In the genomic region with DNA sequence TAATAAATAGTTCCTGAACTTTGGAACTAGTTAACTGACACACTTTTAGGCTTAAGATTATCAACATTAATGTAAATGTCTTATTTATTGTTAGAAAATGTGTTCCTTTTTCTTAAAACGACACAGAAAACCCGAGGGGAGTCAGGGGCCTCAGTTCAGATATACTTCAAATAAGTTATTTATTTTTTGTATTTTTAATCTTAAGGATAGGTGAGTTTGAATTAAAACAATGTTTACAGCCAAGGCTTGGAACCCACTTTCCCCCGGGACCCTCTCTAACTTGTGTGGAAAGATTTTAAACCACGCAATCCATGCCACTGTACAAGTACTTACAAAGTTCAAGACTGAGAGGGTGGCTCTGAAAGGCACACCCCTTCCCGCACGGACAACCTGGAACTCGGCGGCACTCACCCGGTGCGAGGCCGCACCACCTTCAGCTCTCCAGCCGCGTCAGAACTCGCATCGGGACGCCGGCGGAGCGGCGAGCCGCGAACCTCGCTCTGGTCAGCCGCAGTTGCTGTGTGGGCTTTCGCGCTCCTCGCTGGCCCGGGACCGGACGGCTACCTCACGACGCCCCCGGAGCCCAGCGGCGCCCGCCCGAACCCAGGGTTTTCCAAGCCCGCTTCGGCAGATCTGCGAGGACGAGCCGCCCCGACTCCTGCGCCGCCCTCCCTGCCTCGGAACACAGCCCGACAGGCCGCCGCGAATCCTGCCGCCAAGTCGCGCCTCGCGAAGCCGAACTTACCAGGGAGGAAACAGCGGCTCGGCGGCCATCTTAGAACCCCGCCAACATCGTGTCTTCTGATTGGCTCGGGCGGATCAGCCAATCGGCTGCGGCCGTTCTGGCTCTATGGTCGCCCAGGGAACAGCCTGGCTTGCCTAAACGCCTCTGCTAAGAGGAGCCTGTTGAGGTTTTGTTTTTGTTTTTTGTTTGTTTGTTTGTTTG, we compare ENCODE assay signal across 8 mouse cellular contexts. TPM values are rescaled to one million over a fixed set of nuclear protein-coding genes. Genes with fewer than 3 reads are reported as not detected.
DNase-seq lines count a peak whose midpoint lies in the region; ATAC-seq and TF ChIP-seq lines count a peak whose summit lies in the region.

A gene (minus strand): TSS at position 803 of the 946 bp plus-strand sequence.

- under 1% methylated on average over 68 of the region's 68 CpGs for WGBS in forebrain, embryonic 16.5 days
- under 1% methylated on average over 68 of the region's 68 CpGs for WGBS in lung, embryonic 15.5 days

- H3K36me3 ChIP-seq in ES-E14 (ENCODE audit: control insufficient read depth, insufficient read depth, low read length, poor library complexity, severe bottlenecking) = no peaks in the 10 kb centered on the region
- H3K36me3 ChIP-seq in forebrain, embryonic 16.5 days (ENCODE audit: control insufficient read depth, insufficient read depth) = no peaks in the 10 kb centered on the region
- H3K36me3 ChIP-seq in lung, embryonic 15.5 days = no peaks in the 10 kb centered on the region

- peaks cover 0 to 2% of the 10 kb centered on the region in 2 experiments; a peak in 2 of 4 replicates for H3K4me1 ChIP-seq in ES-E14 (ENCODE audit: control insufficient read depth in 2 of 2, insufficient read depth in 2 of 2, low read length in 2 of 2, poor library complexity in 1 of 2)
- H3K4me1 ChIP-seq in forebrain, embryonic 16.5 days (replicated peaks; ENCODE audit: control insufficient read depth, insufficient read depth, low read length) = peaks cover 9% of the 10 kb centered on the region; the same call in 1 of the 2 replicates
- peaks cover 8% of the 10 kb centered on the region for H3K4me1 ChIP-seq in lung, embryonic 15.5 days

- peak within 1 kb of the TSS; percentile 82 to 94 for H3K4me3 ChIP-seq in ES-E14 (ENCODE audit: insufficient read depth in 1 of 2, low read depth in 1 of 2, low read length in 2 of 2, poor library complexity in 1 of 2, severe bottlenecking in 1 of 2)
- peak within 1 kb of the TSS; percentile 99 for H3K4me3 ChIP-seq in forebrain, embryonic 16.5 days (replicated peaks; ENCODE audit: low read length)
- peak within 1 kb of the TSS; percentile 76 for H3K4me3 ChIP-seq in lung, embryonic 15.5 days

- peak within 1 kb of the TSS; percentile 98 for H3K9ac ChIP-seq in ES-E14 (ENCODE audit: insufficient read depth, low read depth, low read length, poor library complexity, severe bottlenecking)
- peak within 1 kb of the TSS; percentile 95 for H3K9ac ChIP-seq in forebrain, embryonic 16.5 days (replicated peaks; ENCODE audit: low read depth, low read length)
- peak within 1 kb of the TSS; percentile 84 for H3K9ac ChIP-seq in lung, embryonic 15.5 days

- DNase-seq in ES-E14 (ENCODE audit: low read depth, low spot score) = peak; percentile 83
- peak; percentile 92 for DNase-seq in cerebellum, adult 11-12 months
- DNase-seq in heart, postnatal 4 days = peak; percentile 97
- peak; percentile 92 to 97 for DNase-seq in layer of hippocampus, adult 8-10 months (ENCODE audit: low spot score in 2 of 2)
- DNase-seq in ovary, adult 18-20 months (ENCODE audit: low spot score) = peak; percentile 88
- DNase-seq in thymus, postnatal 0 days (ENCODE audit: low spot score) = peak; percentile 95

- no peaks in the 10 kb centered on the region for H3K9me3 ChIP-seq in ES-E14 (ENCODE audit: control insufficient read depth, insufficient read depth, low read depth, low read length)
- H3K9me3 ChIP-seq in forebrain, embryonic 16.5 days (ENCODE audit: control insufficient read depth, low read length) = no peaks in the 10 kb centered on the region
- H3K9me3 ChIP-seq in lung, embryonic 15.5 days = no peaks in the 10 kb centered on the region

- H3K4me2 ChIP-seq in forebrain, embryonic 16.5 days (ENCODE audit: low read length) = peak within 1 kb of the TSS; percentile 60
- H3K4me2 ChIP-seq in lung, embryonic 15.5 days = peak within 1 kb of the TSS; percentile 50

- peak within 1 kb of the TSS; percentile 41 for H3K27ac ChIP-seq in ES-E14 (ENCODE audit: insufficient read depth, low read depth, low read length, poor library complexity, severe bottlenecking)
- peak within 1 kb of the TSS; percentile 92 for H3K27ac ChIP-seq in forebrain, embryonic 16.5 days (ENCODE audit: low read length)
- H3K27ac ChIP-seq in lung, embryonic 15.5 days = peak within 1 kb of the TSS; percentile 98

- peak; percentile 100 for ATAC-seq in forebrain, embryonic 16.5 days
- ATAC-seq in lung, embryonic 15.5 days (ENCODE audit: borderline replicate concordance, extremely low read depth, low FRiP score, low TSS enrichment) = peak; percentile 100

- H3K27me3 ChIP-seq in forebrain, embryonic 16.5 days (replicated peaks; ENCODE audit: control insufficient read depth, insufficient read depth, low read length) = no peaks in the 10 kb centered on the region
- H3K27me3 ChIP-seq in lung, embryonic 15.5 days = no peaks in the 10 kb centered on the region

- in situ Hi-C loops in ES-E14 (cut with MboI; ENCODE audit: low sequenced_read_pairs in 2 of 2, unreplicated experiment in 2 of 2) = no loop called here

TF ChIP-seq in ES-E14, 5 proteins besides CTCF, POLR2A, EP300 and RAD21:
- no peak for TF ChIP-seq MAFK (IDR thresholded peaks at IDR 0.05; ENCODE audit: insufficient read depth, low read depth, low read length)
- peak; percentile 93 for TF ChIP-seq CHD2 (IDR thresholded peaks at IDR 0.05; ENCODE audit: low read depth, low read length)
- TF ChIP-seq HCFC1 (IDR thresholded peaks at IDR 0.05; ENCODE audit: borderline replicate concordance, insufficient read depth, low read length) = peak; percentile 79

RNA-seq across cellular contexts. Expression of the gene that starts here (rescaled TPM):
- total RNA-seq in ES-E14 (2012; rRNA removed) = 14.0 and 19.5 TPM in 2 replicates
- polyA plus RNA-seq in forebrain, embryonic 16.5 days (2015; fragmentation: Nextera tagmentation; extraction: Ambion mirVana) = 52.2 and 55.7 TPM in 2 replicates
- total RNA-seq in heart, postnatal 4 days (2021) = 10 to 100 TPM; 34.2 to 37.4 TPM
- 10 to 100 TPM; 28.1 to 35.0 (median 31.2) TPM for total RNA-seq in layer of hippocampus, adult 8-10 months (2022)
- polyA plus RNA-seq in lung, embryonic 15.5 days (2015; fragmentation: Nextera tagmentation; extraction: Ambion mirVana) = 45.4 and 48.2 TPM in 2 replicates
- 57.5 and 76.0 TPM in 2 replicates for polyA plus RNA-seq in thymus, postnatal 0 days (2015; fragmentation: Nextera tagmentation; extraction: Ambion mirVana)

Comparison
In these comparisons a context has a peak if more than half of its experiments do, and no peak if none do; other contexts are left out.
1. Peak in every context shown above with its lines: DNase-seq, ATAC-seq, H3K4me3 ChIP-seq and H3K27ac ChIP-seq.
2. H3K27ac ChIP-seq: peak in every context shown above with its lines; median percentile 98 in lung, embryonic 15.5 days; 92 in forebrain, embryonic 16.5 days; 41 in ES-E14.